Mouse (Mus musculus): Measurements from ENCODE around the gene Igflr1.

Gene Igflr1

GRCm38 (mm10) chr7:30588676-30589434 is 23.6 kb downstream of the Igflr1 start, which contains the start of gene Kmt2b:
Gene Kmt2b, minus strand, starts transcription at chr7:30588726.
- peak; percentile 96 to 99 for DNase-seq

GRCm38 (mm10) chr7:30589435-30590301 is 24.4 kb downstream of the Igflr1 start:
- DNase-seq, result peak; percentile 89 to 95

GRCm38 (mm10) chr7:30590927-30591604 is 25.8 kb downstream of the Igflr1 start:
- DNase-seq, result no peak

- no peak for DNase-seq
These were observed 26.4 kb downstream of the Igflr1 start for GRCm38 (mm10) chr7:30591605-30591951.

- no peak for DNase-seq
These were observed 27.7 kb downstream of the Igflr1 start for GRCm38 (mm10) chr7:30592772-30593423.

GRCm38 (mm10) chr7:30593579-30594509 is 28.6 kb downstream of the Igflr1 start:
- no peak for DNase-seq

GRCm38 (mm10) chr7:30594510-30595024 is 29.3 kb downstream of the Igflr1 start:
- no peak for DNase-seq

- DNase-seq, result no peak
These were observed 30.9 kb downstream of the Igflr1 start for GRCm38 (mm10) chr7:30596093-30596492.

- DNase-seq, result no peak
These were observed 31.6 kb downstream of the Igflr1 start for GRCm38 (mm10) chr7:30596811-30597210.

- DNase-seq, result no peak
These were observed 33.6 kb downstream of the Igflr1 start, which contains the start of gene Zbtb32 for GRCm38 (mm10) chr7:30598786-30599185. Gene Zbtb32, minus strand, starts transcription at chr7:30598909.

- peak; percentile 98 for DNase-seq
These were observed 34.7 kb downstream of the Igflr1 start for GRCm38 (mm10) chr7:30599933-30600353.

GRCm38 (mm10) chr7:30600651-30601050 is 35.4 kb downstream of the Igflr1 start:
- DNase-seq, result peak; percentile 59 to 67

- DNase-seq, result peak; percentile 69 to 75
These were observed 37.4 kb downstream of the Igflr1 start for GRCm38 (mm10) chr7:30602583-30602982.

- DNase-seq, result no peak
These were observed 39.2 kb downstream of the Igflr1 start for GRCm38 (mm10) chr7:30604424-30604823.

GRCm38 (mm10) chr7:30604944-30605343 is 39.7 kb downstream of the Igflr1 start:
- no peak for DNase-seq

- peak; percentile 73 to 86 for DNase-seq
These were observed 42.6 kb downstream of the Igflr1 start for GRCm38 (mm10) chr7:30607706-30608309.

GRCm38 (mm10) chr7:30608476-30608875 is 43.2 kb downstream of the Igflr1 start:
- DNase-seq, result no peak

- DNase-seq, result no peak
These were observed 44.8 kb downstream of the Igflr1 start for GRCm38 (mm10) chr7:30610043-30610442.

GRCm38 (mm10) chr7:30612654-30613402 is 47.6 kb downstream of the Igflr1 start, which contains the start of gene Upk1a:
Gene Upk1a, minus strand, starts transcription at chr7:30612847.
- no peak for DNase-seq

All from kidney, postnatal 36 days (tissue).